Mouse (Mus musculus): ENCODE measurements around the gene Gm28635.

The Gm28635 gene

GRCm38 (mm10) chr2:84677968-84678880 lies at the start of gene Gm28635, which contains the start of gene Med19:
Gm28635 (minus strand) TSS chr2:84678041.
Med19 (plus strand) TSS chr2:84678402.
- DNase-seq, result peak; percentile 79 to 94

- DNase-seq, result peak; percentile 93 to 95
These were observed 49.5 kb upstream of the Gm28635 start, which contains the start of gene Clp1 for GRCm38 (mm10) chr2:84727172-84727858. Clp1 (minus strand) TSS chr2:84727350.

GRCm38 (mm10) chr2:84726716-84727115 lies 48.9 kb upstream of the Gm28635 start:
- DNase-seq, result no peak

- DNase-seq, result no peak
These were observed 47.9 kb upstream of the Gm28635 start for GRCm38 (mm10) chr2:84725770-84726169.

GRCm38 (mm10) chr2:84723856-84724255 lies 46.0 kb upstream of the Gm28635 start:
- no peak for DNase-seq

- DNase-seq, result no peak
These were observed 43.3 kb upstream of the Gm28635 start for GRCm38 (mm10) chr2:84721182-84721581.

GRCm38 (mm10) chr2:84720718-84721117 lies 42.9 kb upstream of the Gm28635 start:
- no peak for DNase-seq

GRCm38 (mm10) chr2:84717357-84717756 lies 39.5 kb upstream of the Gm28635 start:
- DNase-seq, result no peak

- no peak for DNase-seq
These were observed 38.8 kb upstream of the Gm28635 start for GRCm38 (mm10) chr2:84716423-84717355.

- peak in 1 of 2 experiments; percentile 89 for DNase-seq
These were observed 37.9 kb upstream of the Gm28635 start for GRCm38 (mm10) chr2:84715562-84716361.

- peak; percentile 98 for DNase-seq
These were observed 37.1 kb upstream of the Gm28635 start, which contains the start of gene Zdhhc5 for GRCm38 (mm10) chr2:84714811-84715561. Zdhhc5 (minus strand) TSS chr2:84715180.

- no peak for DNase-seq
These were observed 36.6 kb upstream of the Gm28635 start for GRCm38 (mm10) chr2:84714422-84714810.

GRCm38 (mm10) chr2:84711898-84712297 lies 34.1 kb upstream of the Gm28635 start:
- DNase-seq, result no peak

GRCm38 (mm10) chr2:84707523-84707922 lies 29.7 kb upstream of the Gm28635 start:
- DNase-seq, result no peak

GRCm38 (mm10) chr2:84705295-84705694 lies 27.5 kb upstream of the Gm28635 start:
- no peak for DNase-seq

- no peak for DNase-seq
These were observed 26.5 kb upstream of the Gm28635 start for GRCm38 (mm10) chr2:84704329-84704728.

- no peak for DNase-seq
These were observed 25.7 kb upstream of the Gm28635 start for GRCm38 (mm10) chr2:84703497-84703896.

GRCm38 (mm10) chr2:84695007-84695695 lies 17.3 kb upstream of the Gm28635 start:
- DNase-seq, result no peak

GRCm38 (mm10) chr2:84690050-84690449 lies 12.2 kb upstream of the Gm28635 start:
- no peak for DNase-seq
